Mouse (Mus musculus) cerebellum, postnatal 14 days (tissue): ENCODE measurements at regions not wholly inside any gene's neighbourhood (a gene's known extent, or its start where the extent isn't known, plus 50 kb on each side); places are given as distances from the start of the nearest gene placed in this dataset.
"Not testable (repeated sequence)": the region's sequence is repeated elsewhere in the genome, so short reads cannot be mapped to it uniquely, and the experiment has no call there.

ENCODE experiments used
- DNase-seq, 2 experiments: peaks; one replicate each; pipeline ENCODE4 v3.0.0; 2021; ENCODE audit warnings: mixed read lengths in 2 of 2

DNA sequence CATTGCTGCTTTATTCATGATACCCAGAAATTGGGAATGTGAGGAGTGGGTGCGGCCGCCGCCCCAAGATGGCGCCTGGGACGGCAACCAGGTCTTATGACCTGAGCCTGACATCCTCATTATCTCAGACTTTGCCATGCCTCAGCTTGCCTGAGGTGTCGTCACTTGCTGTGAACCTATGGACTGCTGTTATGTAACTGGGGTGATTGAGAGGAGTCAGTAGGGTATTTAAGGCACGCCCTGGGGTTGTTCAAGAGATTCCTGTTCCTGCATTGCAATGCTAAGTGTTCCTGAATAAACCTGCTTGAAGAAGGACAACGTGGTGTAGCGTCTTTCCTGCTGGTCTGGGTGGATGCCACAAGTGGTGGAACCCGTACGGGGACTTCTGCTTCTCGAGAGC is 211.4 kb upstream of the Pou3f2 start:
- DNase-seq: no peak

GRCm38 (mm10) chr4:22667733-22668381 is 179.7 kb upstream of the Pou3f2 start:
- DNase-seq: no peak

DNA sequence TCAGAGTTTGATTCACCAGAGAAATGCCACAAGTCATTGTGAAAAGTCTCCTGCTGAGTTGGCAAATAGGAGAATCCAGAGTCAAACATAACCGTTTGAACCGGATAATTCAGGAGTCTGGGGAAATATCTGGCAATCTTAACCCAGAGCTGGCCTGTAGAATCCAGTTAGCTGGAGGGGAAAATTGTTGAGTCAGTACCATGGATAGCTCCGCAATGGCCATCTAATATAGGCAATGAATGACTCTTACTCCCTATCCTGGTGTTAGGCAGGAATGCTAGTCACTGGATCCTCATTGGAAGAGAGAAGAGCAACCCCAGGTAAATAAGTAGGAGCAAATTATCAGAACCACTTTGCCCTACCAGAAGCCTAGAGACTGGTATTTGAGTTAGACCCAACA is 157.4 kb upstream of the Pou3f2 start:
- DNase-seq: no peak

DNA sequence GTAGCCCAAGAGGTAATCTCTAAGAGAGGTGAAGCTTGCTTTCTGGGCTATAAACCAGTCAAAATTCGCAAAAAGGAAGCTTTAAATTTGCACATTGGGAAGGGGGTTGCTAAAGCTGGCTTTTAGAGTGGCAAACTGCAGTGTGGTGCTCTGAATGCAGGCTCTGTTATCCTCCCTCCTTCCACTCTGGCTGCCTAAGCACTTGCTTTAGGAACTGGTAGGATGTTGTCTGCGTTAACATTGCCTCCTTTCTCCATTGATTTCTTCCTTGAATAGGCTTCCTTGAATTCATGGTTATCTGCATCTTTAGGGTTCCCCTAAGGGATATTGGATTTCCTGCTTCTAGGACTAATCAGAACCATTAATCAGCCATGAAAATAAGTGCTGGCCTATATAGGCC is 120.8 kb upstream of the Pou3f2 start:
- DNase-seq: no peak

- DNase-seq: not testable (repeated sequence)
These were observed 114.0 kb upstream of the Pou3f2 start for GRCm38 (mm10) chr4:22602164-22602563.

GRCm38 (mm10) chr4:22587162-22587561 is 99.0 kb upstream of the Pou3f2 start:
- DNase-seq: no peak

DNA sequence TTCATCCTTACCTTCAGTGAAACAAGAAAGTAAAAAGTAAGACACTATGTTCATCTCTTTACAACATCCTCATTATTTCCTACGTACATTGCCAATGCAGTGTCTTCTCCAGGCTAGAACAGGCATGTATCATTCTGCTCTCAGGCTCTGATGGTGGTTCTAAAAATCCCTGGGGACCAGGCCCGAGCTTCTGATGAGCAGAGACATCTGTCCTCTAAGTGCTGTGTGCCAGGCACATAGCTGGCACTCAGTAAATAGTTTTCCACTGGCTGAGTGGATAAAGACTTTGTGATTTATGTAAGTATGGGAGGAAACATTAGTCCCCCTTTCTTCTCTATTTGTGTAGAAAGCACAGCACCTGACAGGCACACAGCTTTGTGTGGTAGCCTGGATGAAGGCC is 77.8 kb upstream of the Pou3f2 start:
- DNase-seq: peak in 1 of 2 experiments; percentile 3

GRCm38 (mm10) chr4:22564532-22564931 is 76.4 kb upstream of the Pou3f2 start:
- peak; percentile 1 to 4 for DNase-seq
